Mouse (Mus musculus) large intestine, adult 2 months (tissue): ENCODE results near the gene Sufu. TPM values are rescaled to one million over a fixed set of nuclear protein-coding genes. Genes with fewer than 3 reads are reported as not detected.

Source experiments
- polyA plus RNA-seq: library from polyadenylated mRNA; depleted of rRNA; stranded (reverse); fragments of >200 nt; gene quantifications from 2 replicates; pipeline ENCODE4 v1.2.3, GENCODE M21; 2012; rRNA removed

The Sufu gene
- polyA plus RNA-seq, 1 experiment, result 6.6 TPM

Other genes starting within 250 kb of the Sufu start
- gene Pitx3, start 248.6 kb upstream of the Sufu start, polyA plus RNA-seq, result not detected in 2 replicates
- gene Gbf1, start 244.4 kb upstream of the Sufu start, polyA plus RNA-seq, result 67.8 and 92.2 TPM in 2 replicates
- gene Nfkb2, start 92.6 kb upstream of the Sufu start, polyA plus RNA-seq, result 40.8 and 47.2 TPM in 2 replicates
- gene Psd, start 69.7 kb upstream of the Sufu start, polyA plus RNA-seq, result 29.0 and 38.8 TPM in 2 replicates
- gene Fbxl15, start 68.7 kb upstream of the Sufu start, polyA plus RNA-seq, result 14.5 and 19.4 TPM in 2 replicates
- 46.7 and 47.9 TPM in 2 replicates for gene Cuedc2, start 58.2 kb upstream of the Sufu start, polyA plus RNA-seq
- 23.1 and 26.0 TPM in 2 replicates for gene Mfsd13a, start 55.8 kb upstream of the Sufu start, polyA plus RNA-seq
- 2.4 and 4.9 TPM in 2 replicates for gene 2310034G01Rik, start 46.6 kb upstream of the Sufu start, polyA plus RNA-seq
- gene Actr1a, start 1.1 kb upstream of the Sufu start, polyA plus RNA-seq, result 105 and 119 TPM in 2 replicates
- gene Trim8, start 104.8 kb downstream of the Sufu start, polyA plus RNA-seq, result 16.4 and 19.7 TPM in 2 replicates
- 5.6 and 7.6 TPM in 2 replicates for gene Arl3, start 176.3 kb downstream of the Sufu start, polyA plus RNA-seq
- 1.7 and 1.8 TPM in 2 replicates for gene Sfxn2, start 176.5 kb downstream of the Sufu start, polyA plus RNA-seq
- 35.5 and 41.8 TPM in 2 replicates for gene Wbp1l, start 202.2 kb downstream of the Sufu start, polyA plus RNA-seq